Mouse (Mus musculus) limb, embryonic 14.5 days (tissue): ENCODE data around the gene Braf. TPM values are rescaled to one million over a fixed set of nuclear protein-coding genes. Genes with fewer than 3 reads are reported as not detected.

Experiments
- ATAC-seq: fragments of 200-750 bp; cut with Nextera tagmentation; 2 replicates; pipeline ENCODE4 v1.8.0; 2017; ENCODE audit warnings: low read depth, moderate number of reproducible peaks, moderate TSS enrichment; ENCODE audit not compliant: low FRiP score
- DNase-seq: peaks from one replicate; pipeline ENCODE4 v3.0.0-alpha.2; 2015; ENCODE audit warnings: low spot score
- H3K27ac ChIP-seq: fragments of 300-500 bp; sonication (generic); replicated peaks from 2 replicates; pipeline ENCODE4 v1.5.1; 2014; ENCODE audit warnings: low read depth, mild to moderate bottlenecking, low read length, moderate library complexity, mixed read lengths
- H3K27me3 ChIP-seq: fragments of 300-500 bp; sonication (generic); 2 replicates; pipeline ENCODE4 v1.6.1; 2014; ENCODE audit warnings: low read length, mixed read lengths; ENCODE audit not compliant: control insufficient read depth, insufficient read depth
- H3K36me3 ChIP-seq: fragments of 300-500 bp; sonication (generic); 2 replicates; pipeline ENCODE4 v1.6.1; 2014; ENCODE audit warnings: mild to moderate bottlenecking, low read length, moderate library complexity, mixed read lengths; ENCODE audit not compliant: control insufficient read depth, insufficient read depth
- H3K4me1 ChIP-seq: fragments of 300-500 bp; sonication (generic); 2 replicates; pipeline ENCODE4 v1.6.1; 2014; ENCODE audit warnings: antibody characterized with exemption, low read length, mixed read lengths; ENCODE audit not compliant: control insufficient read depth, insufficient read depth
- H3K4me2 ChIP-seq: fragments of 300-500 bp; sonication (generic); replicated peaks from 2 replicates; pipeline ENCODE4 v1.6.1; 2014; ENCODE audit warnings: low read depth, mild to moderate bottlenecking, low read length, moderate library complexity; ENCODE audit not compliant: severe bottlenecking
- H3K4me3 ChIP-seq: fragments of 300-500 bp; sonication (generic); replicated peaks from 2 replicates; pipeline ENCODE4 v1.5.1; 2014; ENCODE audit warnings: low read length
- H3K9ac ChIP-seq: fragments of 300-500 bp; sonication (generic); 2 replicates; pipeline ENCODE4 v1.6.1; 2014; ENCODE audit warnings: mild to moderate bottlenecking, low read depth, low read length, moderate library complexity; ENCODE audit not compliant: severe bottlenecking
- H3K9me3 ChIP-seq: fragments of 300-500 bp; sonication (generic); 2 replicates; pipeline ENCODE4 v1.6.1; 2016; ENCODE audit warnings: low read length; ENCODE audit not compliant: control insufficient read depth
- POLR2A ChIP-seq: fragments of 200-500 bp; IDR thresholded peaks from 2 replicates; pipeline ENCODE4 v1.8.0; 2012; ENCODE audit warnings: inconsistent platforms, mild to moderate bottlenecking, moderate library complexity, borderline replicate concordance; ENCODE audit not compliant: insufficient read depth, insufficient read length; ENCODE audit errors: extremely low read depth
- WGBS: fragments of 180-500 bp; shearing (Covaris S2); extraction: QIAGEN DNeasy Blood & Tissue Kit; methylation state at CpG from one replicate; pipeline ENCODE4 v1.1.7; 2014; 5-methylcytosine and 5-hydroxymethylcytosine counted together
- polyA plus RNA-seq, 2 experiments: library from polyadenylated mRNA; depleted of rRNA in 1 of 2; stranded (reverse) in 1 of 2; unstranded in 1 of 2; fragments of >200 nt; fragmentation: Nextera tagmentation in 1 of 2; extraction: Ambion mirVana in 1 of 2; gene quantifications; 2 replicates each; pipeline versions ENCODE4 v1.2.1 to v1.2.3; 2012 to 2014

Braf gene
- polyA plus RNA-seq, 2 experiments, result 14.2 to 15.2 TPM

DNA sequence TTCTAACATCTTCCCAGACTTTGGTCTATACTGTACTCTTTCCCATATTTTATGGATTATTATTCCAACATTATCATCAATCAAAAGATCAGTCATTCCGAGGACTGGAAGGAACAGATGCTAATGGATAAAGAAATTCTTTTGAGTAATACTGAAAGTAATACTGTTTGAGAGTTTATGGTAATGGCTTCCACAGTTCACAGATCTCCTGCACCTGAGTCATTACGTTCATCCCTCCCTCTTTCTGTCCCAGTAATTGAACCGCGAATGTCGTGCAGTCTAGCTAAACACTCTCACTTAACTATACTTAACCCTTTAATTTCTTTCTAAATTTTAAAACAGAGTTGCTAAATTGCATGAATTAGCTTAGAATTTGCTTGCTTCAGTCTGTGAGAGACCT lies 43.5 kb downstream of the Braf start:
- Histone ChIP-seq H3K4me3 (no peak overlapping the region), H3K9ac (no peak overlapping the region), H3K4me1 (0 out of 2 replicates have a peak, but pooled peaks cover 5% of the 10 kb centered on the region), H3K27ac (no peak overlapping the region), H3K9me3 (no peaks in the 10 kb centered on the region; the same call in 1 of the 2 replicates), H3K27me3 (no peaks in the 10 kb centered on the region), H3K4me2 (no peak overlapping the region), H3K36me3 (peaks cover 12% of the 10 kb centered on the region)
- ATAC-seq (no peak), DNase-seq (no peak)
- 51% methylated on average over 5 of the region's 5 CpGs for WGBS
- no peak for TF ChIP-seq POLR2A

DNA sequence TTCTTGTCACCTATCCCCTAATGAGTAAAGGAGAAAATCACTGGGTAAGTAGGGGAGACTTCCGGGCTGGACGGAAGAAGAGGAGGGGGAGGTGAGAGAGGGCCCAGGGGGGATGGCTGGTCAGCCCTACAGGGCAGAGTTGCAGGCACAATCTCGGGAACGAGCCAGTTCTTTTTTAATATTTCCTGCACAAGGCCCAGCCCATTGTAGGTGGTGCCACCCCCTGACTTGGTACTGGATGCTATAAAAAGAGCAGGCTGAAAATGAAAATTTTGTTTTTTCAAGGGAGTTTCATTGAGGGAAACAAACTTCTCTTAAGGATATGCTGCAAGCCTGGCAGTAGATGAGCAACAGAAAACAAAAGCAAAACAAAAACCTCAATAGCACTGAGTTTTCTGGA lies 44.7 kb downstream of the Braf start:
- TF ChIP-seq POLR2A, result no peak
- Histone ChIP-seq H3K27me3 (no peaks in the 10 kb centered on the region), H3K36me3 (peaks cover 20% of the 10 kb centered on the region), H3K4me2 (no peak overlapping the region), H3K9me3 (no peaks in the 10 kb centered on the region; the same call in 1 of the 2 replicates), H3K9ac (no peak overlapping the region), H3K27ac (no peak overlapping the region), H3K4me3 (no peak overlapping the region), H3K4me1 (0 out of 2 replicates have a peak, but pooled peaks cover 5% of the 10 kb centered on the region)
- no peak for ATAC-seq
- no peak for DNase-seq
- 18% methylated on average over 4 of the region's 4 CpGs for WGBS

DNA sequence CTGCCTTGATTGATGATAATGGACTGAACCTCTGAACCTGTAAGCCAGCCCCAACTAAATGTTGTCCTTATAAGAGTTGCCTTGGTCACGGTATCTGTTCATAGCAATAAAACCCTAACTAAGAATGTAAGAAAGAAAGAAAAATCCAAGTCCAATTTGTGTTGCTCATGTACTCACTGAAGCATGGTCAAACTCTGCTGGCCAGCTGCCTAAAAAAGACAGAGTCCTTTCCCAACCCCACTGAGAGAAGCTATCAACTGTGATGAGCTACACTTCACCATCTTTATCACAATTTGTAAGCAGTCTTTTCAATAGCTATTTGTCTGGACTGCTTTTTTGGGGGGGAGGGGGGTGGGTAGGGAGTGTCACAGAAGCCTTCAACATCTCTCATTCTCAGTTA lies 47.0 kb downstream of the Braf start:
- H3K9me3 ChIP-seq, result no peaks in the 10 kb centered on the region; the same call in 1 of the 2 replicates
- H3K4me2 ChIP-seq, result no peak overlapping the region
- no peak for DNase-seq
- 96% methylated on average over 1 of the region's 1 CpGs for WGBS
- 0 out of 2 replicates have a peak, but pooled peaks cover 5% of the 10 kb centered on the region for H3K4me1 ChIP-seq
- H3K27me3 ChIP-seq, result no peaks in the 10 kb centered on the region
- H3K9ac ChIP-seq, result no peak overlapping the region
- ATAC-seq, result no peak
- no peak overlapping the region for H3K4me3 ChIP-seq
- no peak overlapping the region for H3K27ac ChIP-seq
- no peak for TF ChIP-seq POLR2A
- peaks cover 20% of the 10 kb centered on the region for H3K36me3 ChIP-seq

DNA sequence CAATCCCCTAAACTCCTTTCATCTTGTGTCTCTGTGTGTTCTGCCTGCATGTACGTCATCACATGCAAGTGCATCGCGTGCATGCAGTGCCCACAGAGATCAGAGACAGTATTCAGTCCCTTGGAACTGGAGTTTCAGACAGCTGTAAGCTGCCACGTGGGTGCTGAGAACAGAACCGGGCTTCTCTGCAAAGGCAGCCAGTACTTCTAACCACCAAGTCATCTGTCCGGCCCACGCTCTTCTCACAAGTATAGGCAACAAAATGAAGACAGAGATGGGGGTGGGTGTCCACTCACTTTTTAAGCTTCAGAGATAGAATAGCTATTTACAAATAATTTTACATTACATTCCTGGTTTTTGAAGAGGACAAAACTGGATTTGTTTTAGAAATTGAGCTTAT lies 50.2 kb downstream of the Braf start:
- Histone ChIP-seq H3K36me3 (peaks cover 20% of the 10 kb centered on the region), H3K9ac (no peak overlapping the region), H3K27me3 (no peaks in the 10 kb centered on the region), H3K4me3 (no peak overlapping the region), H3K27ac (no peak overlapping the region), H3K9me3 (no peaks in the 10 kb centered on the region; the same call in 1 of the 2 replicates), H3K4me2 (no peak overlapping the region), H3K4me1 (no peaks in the 10 kb centered on the region)
- ATAC-seq (no peak), DNase-seq (no peak)
- 89% methylated on average over 7 of the region's 7 CpGs for WGBS
- no peak for TF ChIP-seq POLR2A

DNA sequence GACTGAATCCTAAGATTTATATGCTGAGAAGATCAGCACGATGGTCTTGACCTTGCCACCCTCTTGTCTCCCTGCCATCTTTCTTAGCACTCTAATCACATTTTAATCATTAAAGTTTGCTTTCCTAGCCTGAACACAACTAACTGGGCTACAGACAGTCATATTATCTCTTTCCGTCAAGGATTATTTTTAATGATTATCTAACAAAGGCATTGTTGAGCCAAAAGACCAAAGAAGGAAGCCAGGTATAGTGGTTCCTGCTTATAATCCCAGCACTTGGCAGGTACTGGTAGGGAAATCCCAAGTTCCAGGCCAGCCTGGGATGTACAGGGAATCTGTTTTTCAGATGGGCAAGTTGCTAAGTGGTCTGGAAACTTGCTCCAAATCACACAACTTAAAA lies 114.0 kb downstream of the Braf start:
- H3K4me3 ChIP-seq, result no peak overlapping the region
- H3K36me3 ChIP-seq, result peaks cover 39% of the 10 kb centered on the region
- no peak for ATAC-seq
- no peaks in the 10 kb centered on the region for H3K4me1 ChIP-seq
- H3K27ac ChIP-seq, result no peak overlapping the region
- WGBS, result 93% methylated on average over 2 of the region's 2 CpGs
- no peak overlapping the region for H3K4me2 ChIP-seq
- DNase-seq, result no peak
- H3K9me3 ChIP-seq, result no peaks in the 10 kb centered on the region
- no peak overlapping the region for H3K9ac ChIP-seq
- H3K27me3 ChIP-seq, result no peaks in the 10 kb centered on the region
- TF ChIP-seq POLR2A, result no peak

DNA sequence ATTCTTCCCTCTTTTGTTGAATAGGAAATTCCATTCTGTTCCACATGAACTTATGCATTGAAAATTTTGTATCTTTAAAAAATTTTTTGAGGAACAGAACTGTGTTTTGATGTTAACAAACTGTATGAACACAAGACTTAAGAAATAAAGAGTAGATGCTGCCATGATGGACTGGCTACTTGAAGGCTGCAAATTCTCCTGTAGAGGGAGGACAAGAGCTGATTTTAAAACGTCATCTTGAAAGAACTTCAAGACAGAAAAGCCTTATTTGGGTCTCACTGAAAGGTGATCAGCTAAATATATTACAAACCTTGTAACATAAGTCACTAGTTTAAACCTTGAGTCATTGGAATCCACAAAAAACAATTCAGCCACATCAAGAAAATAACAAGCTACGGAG lies 115.1 kb downstream of the Braf start:
- no peak overlapping the region for H3K4me3 ChIP-seq
- H3K36me3 ChIP-seq, result peaks cover 31% of the 10 kb centered on the region
- H3K4me2 ChIP-seq, result no peak overlapping the region
- no peak overlapping the region for H3K27ac ChIP-seq
- DNase-seq, result no peak
- WGBS, result 68% methylated on average over 2 of the region's 2 CpGs
- H3K9me3 ChIP-seq, result no peaks in the 10 kb centered on the region
- H3K27me3 ChIP-seq, result no peaks in the 10 kb centered on the region
- no peak for ATAC-seq
- no peak for TF ChIP-seq POLR2A
- no peaks in the 10 kb centered on the region for H3K4me1 ChIP-seq
- H3K9ac ChIP-seq, result no peak overlapping the region
